Mouse (Mus musculus): ENCODE measurements around the gene I830077J02Rik.

I830077J02Rik gene

DNA sequence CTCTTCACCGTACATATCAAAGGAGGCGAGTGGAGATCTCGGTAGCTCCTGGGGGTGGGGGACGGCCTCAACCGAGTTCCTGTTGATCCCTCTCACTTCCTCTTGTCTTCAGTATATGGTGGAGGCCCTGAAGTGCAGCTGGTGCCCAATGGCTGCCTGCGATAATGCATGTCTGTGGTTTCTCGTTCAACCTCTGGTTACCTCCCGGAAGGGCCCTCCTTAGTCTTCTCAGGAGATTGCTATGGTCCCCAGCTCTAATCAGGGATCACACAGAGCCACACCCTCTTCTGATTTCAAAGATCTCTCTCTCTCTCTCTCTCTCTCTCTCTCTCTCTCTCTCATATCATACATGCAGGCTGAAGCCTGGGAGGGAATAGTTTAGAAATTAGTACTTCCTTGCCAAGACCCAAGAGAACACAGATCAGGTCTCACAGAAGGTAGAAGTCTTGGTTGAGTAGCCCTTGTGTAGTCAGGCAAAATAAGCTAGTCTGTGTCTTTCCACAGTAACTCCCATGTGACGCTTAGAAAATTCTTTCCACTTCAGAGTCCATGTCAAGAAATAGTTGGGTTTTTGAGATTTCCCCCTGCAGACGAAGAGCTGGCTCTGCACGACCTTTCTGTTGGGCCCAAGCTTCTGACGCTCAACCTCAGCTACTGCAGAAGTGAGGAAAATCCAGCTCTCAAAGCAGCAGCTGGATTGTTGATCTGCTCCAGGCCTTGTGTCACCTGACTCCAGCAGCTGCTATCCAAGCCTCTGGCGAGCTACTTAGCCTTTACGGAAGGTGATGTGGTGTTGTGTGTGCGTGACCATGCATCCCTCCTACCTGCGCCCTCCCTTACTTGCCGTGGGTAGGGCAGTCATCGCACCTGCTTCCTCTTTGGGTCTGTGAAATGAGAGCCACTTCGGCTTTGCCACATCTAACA, 39.6 kb downstream of the I830077J02Rik start:
- no peak for DNase-seq (ENCODE audit: low spot score)

DNA sequence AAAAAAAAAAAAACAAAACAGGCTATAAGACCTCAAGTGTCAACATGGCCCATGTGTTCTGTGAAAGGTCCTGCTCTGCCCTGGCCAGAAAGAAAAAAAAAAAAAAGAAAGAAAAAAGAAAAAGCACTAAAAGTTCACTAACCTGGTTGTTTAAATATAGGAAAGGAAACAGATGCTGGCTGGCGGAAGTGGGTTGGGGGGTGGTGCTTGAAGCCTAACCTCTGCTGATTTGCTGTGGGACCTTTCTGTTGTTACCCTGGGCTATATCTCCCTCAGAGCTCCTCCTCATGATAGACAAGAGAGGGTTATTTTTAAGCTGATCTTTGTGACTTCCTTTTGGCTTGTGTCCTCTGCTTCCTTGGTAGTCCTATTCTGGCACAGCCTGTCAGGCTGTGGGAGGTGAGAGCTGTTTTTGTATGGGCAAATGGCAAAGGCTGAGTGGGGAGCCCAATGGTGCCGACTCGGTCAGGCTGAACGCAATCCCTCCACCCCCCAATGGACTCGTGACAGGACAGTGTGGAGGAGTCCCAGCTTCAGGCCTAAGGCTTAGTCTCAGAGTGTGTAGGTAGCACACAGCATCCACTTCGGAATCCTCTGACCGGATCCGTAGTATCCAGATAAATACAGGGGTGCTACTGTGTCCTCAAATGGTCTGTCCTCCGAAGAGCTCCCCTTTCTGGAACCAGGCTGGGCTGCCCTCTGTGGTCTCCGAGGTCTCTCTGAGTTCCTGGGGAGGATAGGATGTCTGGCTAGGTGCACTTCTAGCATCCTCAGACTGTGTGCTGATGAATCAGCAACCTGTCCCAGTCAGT, 40.5 kb downstream of the I830077J02Rik start:
- DNase-seq (ENCODE audit: low spot score), result no peak

DNA sequence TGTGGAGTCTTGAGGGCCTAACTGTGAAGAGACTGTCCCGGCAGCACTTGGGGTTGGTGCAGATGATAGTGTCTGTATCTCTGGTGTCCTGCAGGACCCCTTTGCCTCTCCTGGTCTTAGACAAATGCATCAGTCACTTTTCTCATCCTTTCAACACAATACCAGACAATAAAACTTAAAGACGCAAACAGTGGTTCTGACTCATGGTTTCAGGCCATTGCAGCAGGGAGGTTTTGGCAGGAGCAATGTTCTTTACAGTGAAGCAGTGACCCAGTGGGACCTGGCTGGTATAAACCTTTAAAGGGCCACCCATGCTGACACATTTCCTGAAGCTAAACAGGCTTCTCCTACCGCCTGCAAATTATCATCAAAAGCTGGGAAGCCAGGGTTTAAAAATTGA, 41.3 kb downstream of the I830077J02Rik start:
- DNase-seq (ENCODE audit: low spot score), result no peak

DNA sequence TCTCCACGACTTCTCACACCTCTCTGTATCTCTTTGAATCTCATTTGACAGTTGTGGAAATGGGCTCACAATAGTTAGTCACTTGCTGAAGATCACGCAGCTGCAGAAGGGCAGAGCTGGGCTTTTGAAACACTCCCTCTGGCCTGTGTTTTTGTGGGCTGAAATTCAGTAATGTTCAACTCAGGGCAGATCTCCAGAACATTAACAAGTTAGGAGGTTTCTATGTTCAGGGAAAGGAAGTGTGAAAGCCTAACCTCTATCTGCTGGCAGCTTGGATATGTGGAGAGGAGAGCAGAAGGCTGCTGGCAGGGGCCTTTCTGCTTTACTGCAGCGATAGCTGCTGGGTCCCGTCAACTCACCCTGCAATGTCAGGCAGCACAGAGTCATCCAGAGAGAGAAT, 42.2 kb downstream of the I830077J02Rik start:
- DNase-seq (ENCODE audit: low spot score), result no peak

DNA sequence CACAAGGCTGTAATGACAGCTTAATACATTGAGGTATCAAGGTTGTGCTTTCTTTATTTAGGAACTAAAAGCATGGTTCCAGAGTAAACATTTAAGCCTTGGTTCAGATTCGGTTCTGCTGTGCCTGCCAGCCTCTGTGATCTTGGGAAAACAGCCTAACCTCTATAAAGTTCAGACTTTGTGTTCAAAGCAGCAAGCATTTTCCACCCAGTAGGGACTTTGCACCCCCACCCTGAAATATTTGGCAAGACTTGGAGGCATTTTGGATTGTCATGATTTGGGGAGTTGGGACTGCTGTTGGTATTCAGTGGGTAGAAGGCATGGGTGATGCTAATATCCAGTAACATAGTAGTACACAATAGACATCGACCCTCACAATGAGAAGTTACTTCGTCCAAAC, 43.5 kb downstream of the I830077J02Rik start:
- no peak for DNase-seq (ENCODE audit: low spot score)

DNA sequence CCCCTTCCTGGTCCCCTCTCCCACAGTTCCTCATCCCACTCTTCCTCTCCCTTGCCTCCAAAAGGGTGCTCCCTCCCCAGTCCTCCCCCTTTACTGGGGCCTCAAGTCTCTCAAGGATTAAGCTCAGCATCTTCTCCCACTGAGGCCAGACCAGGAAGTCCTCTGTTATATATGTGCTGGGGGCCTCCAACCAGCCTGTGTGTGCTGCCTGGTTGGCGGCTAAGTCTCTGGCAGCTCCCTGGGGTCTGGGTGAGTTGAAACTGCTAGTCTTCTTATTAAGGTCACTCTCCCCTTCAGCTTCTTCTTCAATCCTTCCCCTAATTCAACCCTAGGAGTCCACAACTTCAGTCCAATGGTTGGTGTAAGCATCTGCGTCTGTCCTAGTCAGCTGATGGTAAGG, 49.4 kb downstream of the I830077J02Rik start:
- no peak for DNase-seq (ENCODE audit: low spot score)

DNA sequence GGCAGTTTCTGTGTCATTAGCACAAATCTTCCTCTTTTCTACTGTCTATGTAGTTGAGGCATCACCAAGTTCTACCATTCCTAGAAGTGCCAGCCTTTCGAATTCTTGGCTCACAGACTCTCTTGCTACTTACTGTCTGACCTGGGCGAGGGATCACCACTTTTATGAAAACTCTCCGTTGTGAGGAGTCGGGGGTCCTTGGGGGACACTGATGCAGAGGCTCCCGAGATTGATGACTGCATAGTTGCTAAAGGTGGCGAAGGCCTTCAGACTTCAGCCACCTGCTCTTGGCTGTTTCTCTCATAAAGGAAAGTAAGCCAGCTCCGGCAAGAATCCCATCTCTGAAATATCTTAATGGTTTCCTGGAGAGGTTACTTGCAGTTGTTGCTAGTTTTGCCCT, 50.4 kb downstream of the I830077J02Rik start:
- DNase-seq (ENCODE audit: low spot score), result no peak

DNA sequence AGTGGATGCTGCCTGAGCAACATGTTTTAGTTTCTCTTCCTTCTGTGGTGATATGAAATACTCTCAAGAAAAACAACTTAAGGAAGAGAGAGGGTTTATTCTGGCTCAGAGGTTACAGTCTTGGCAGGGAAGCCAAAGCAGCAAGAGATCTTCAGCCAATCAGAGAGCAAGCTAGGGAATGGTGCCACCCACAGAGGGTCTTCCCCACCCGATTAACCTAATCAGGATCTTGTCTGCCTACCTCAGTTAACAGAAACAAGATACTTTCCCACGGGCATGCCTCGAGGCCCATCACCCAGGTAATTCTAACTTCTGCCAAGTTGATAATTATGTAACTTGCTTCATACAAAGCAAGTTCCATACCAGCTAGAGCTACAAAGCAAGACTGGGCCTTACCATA, 52.0 kb downstream of the I830077J02Rik start:
- no peak for DNase-seq (ENCODE audit: low spot score)

DNA sequence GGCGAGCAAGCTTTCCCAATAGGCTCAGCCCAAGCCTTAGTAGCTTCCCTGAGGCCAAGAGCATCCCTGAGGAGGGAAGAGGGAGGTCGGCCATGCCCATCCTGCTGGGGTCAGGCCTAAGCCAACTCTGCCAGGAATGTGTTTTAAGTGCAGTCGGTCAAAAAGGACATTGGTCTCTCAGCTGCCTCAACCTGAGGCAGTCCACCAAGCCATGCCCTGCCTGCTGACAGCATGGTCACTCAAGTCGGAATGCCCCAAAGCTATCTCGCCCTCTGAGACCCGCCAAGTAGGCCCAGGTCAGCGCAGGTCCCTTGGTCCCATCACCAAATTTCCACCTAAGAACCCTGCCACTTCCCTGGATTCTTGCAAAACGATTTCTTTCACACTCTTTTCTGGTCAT, 53.7 kb downstream of the I830077J02Rik start:
- DNase-seq (ENCODE audit: low spot score), result no peak

DNA sequence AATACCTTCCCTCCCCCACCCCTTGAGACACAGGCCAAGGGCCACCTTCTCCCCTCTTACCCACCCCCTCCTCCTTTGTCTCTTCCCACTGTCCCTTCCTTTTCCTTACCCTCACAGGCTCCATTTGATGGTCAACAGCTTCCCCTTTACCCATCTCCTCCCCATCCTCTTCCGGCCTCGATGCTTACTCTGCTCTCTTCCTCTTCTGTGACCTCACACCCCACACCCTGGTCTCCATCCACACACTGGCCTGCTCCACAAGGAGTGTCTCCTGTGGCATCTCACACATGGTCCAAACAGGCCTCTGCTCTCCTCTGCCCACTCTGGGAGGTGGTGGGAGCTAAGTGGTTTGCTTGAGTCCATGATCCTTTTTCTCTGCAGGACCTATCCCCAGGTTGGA, 54.5 kb downstream of the I830077J02Rik start:
- no peak for DNase-seq (ENCODE audit: low spot score)

DNA sequence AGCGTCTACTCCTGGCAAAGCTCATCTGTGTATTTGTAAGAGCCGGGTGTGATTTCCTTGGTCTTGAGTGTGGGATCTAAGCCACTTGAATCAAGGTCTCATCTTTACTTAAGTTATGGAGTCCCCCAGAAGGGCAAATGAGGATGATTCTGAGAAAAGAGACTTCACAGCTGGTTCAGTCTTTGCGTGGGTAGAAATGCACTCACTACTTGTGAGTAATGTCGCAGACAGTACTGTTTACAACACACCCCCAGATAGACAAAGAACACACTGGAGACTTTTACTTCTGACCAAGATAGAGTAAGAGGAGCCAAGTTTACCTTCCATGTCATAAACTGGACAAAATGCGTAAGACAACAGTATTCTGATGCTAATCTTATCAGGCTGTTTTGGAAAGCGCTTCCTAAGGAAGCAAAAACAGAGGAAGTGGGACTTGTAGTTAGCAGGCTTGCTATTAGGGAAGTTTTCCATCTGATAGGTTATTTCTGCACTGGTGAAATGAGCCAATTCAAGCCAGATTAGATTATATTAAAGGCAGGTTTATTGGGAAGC, 55.1 kb downstream of the I830077J02Rik start:
- DNase-seq (ENCODE audit: low spot score), result no peak

DNA sequence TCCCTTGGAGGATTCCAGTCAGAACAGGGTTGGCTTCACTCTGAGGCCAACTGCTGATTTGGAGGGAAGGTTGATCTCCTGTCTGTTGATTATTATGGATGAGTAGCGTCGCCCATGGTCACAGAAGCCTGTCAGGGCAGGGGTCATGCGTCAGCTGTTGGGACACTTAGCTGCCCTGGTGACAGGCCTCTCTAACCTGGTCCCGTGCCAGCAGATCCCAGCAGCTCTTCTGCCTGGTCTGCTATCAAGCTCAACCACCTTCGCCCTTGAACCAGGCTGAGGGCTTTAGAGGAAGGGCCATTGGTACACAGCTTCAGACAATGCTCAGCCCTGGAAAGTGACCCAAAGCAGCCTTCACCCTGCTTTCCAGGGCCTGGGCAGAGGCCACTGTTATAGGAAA, 56.4 kb downstream of the I830077J02Rik start:
- DNase-seq (ENCODE audit: low spot score), result no peak
